Mouse (Mus musculus) neutrophil, adult 5-6 weeks (primary cell): ENCODE measurements around the gene Hoxc10. TPM values are rescaled to one million over a fixed set of nuclear protein-coding genes. Genes with fewer than 3 reads are reported as not detected.

Experiments used
- total RNA-seq: library from RNA; stranded (forward); fragments of 200-1000 nt; gene quantifications from 2 replicates; pipeline ENCODE4 v1.2.3, GENCODE M21; 2017

Gene Hoxc10
- total RNA-seq, 1 experiment from 2014 or later, result not detected

Other genes starting within 250 kb of the Hoxc10 start
- gene Calcoco1, start 244.6 kb upstream of the Hoxc10 start, total RNA-seq, result 73.4 and 97.1 TPM in 2 replicates
- gene Hoxc13, start 45.7 kb upstream of the Hoxc10 start, total RNA-seq, result not detected in 2 replicates
- gene Hoxc12, start 30.0 kb upstream of the Hoxc10 start, total RNA-seq, result not detected in 2 replicates
- gene Hoxc11, start 12.4 kb upstream of the Hoxc10 start, total RNA-seq, result not detected in 2 replicates
- gene Hoxc5, start 647 bp downstream of the Hoxc10 start, total RNA-seq, result not detected in 2 replicates
- not detected in 2 replicates for gene Hoxc9, start 9.6 kb downstream of the Hoxc10 start, total RNA-seq
- gene Hoxc8, start 23.8 kb downstream of the Hoxc10 start, total RNA-seq, result not detected in 2 replicates
- not detected in 2 replicates for gene Hoxc6, start 31.5 kb downstream of the Hoxc10 start, total RNA-seq
- gene Hoxc4, start 52.1 kb downstream of the Hoxc10 start, total RNA-seq, result not detected in 2 replicates
- gene Smug1, start 200.3 kb downstream of the Hoxc10 start, total RNA-seq, result 5.5 and 8.1 TPM in 2 replicates